Mouse (Mus musculus): ENCODE results near the gene Hmgcr.
A peak's percentile ranks its signal among the peaks of the same experiment; 100 is the strongest.

DNA sequence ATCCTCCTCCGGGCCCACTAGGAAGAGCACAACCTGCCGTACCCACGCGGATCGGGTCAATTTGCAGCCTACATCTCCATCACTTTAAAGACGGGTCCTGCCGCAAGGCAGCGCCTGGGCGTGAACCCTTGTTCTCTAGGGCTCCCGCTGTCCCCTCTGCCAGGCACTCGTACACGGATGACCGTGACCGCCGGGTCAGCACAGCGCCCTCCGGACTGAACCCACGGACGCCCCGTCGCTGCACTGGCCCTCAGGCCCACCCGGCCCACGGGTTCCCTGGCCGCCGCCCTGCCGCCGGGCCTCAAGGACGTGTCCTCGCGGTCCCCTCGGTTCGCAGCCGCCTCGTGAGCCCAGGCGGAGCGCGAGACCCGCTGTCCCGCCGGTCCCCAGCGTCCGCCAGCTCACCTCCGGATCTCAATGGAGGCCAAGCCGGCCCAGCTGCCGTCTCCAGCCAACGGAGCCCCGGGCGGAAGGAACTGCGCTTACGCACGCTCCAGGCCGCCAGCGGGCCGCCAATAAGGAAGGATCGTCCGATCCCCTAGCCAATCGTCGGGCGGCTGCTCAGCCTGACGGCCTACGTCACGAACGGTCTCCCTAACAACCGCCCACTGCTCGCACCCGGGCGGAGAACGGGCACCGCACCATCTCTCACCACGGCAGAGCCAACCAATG, at the start of gene Hmgcr:
- no peak for TF ChIP-seq CTCF (IDR thresholded peaks at IDR 0.05; ENCODE audit: insufficient read depth, low read length)
- TF ChIP-seq POLR2A (IDR thresholded peaks at IDR 0.05; ENCODE audit: borderline replicate concordance, extremely low read depth, low read depth, low read length) = peak; percentile 83
